Mouse (Mus musculus) limb, embryonic 11.5 days (tissue): Measurements from ENCODE around the gene Ppp4r1. TPM values are rescaled to one million over a fixed set of nuclear protein-coding genes. Genes with fewer than 3 reads are reported as not detected.
A peak's percentile ranks its signal among the peaks of the same experiment; 100 is the strongest.

Experiments
- ATAC-seq: fragments of 200-750 bp; cut with Nextera tagmentation; 2 replicates; pipeline ENCODE4 v1.8.0; 2017; ENCODE audit warnings: low read depth; ENCODE audit not compliant: insufficient number of reproducible peaks, low FRiP score, low TSS enrichment
- DNase-seq: peaks from one replicate; pipeline ENCODE4 v3.0.0-alpha.2; 2015; ENCODE audit warnings: low spot score
- H3K27ac ChIP-seq: fragments of 300-500 bp; sonication (generic); replicated peaks from 2 replicates; pipeline ENCODE4 v1.5.1; 2014; ENCODE audit warnings: low read depth, mild to moderate bottlenecking, low read length
- H3K27me3 ChIP-seq: fragments of 300-500 bp; sonication (generic); 2 replicates; pipeline ENCODE4 v1.6.1; 2014; ENCODE audit warnings: mild to moderate bottlenecking, low read length, mixed read lengths; ENCODE audit not compliant: control insufficient read depth, insufficient read depth
- H3K36me3 ChIP-seq: fragments of 300-500 bp; sonication (generic); 2 replicates; pipeline ENCODE4 v1.6.1; 2014; ENCODE audit warnings: mild to moderate bottlenecking, low read length, moderate library complexity, mixed read lengths; ENCODE audit not compliant: control insufficient read depth, insufficient read depth
- H3K4me1 ChIP-seq: fragments of 300-500 bp; sonication (generic); 2 replicates; pipeline ENCODE4 v1.6.1; 2014; ENCODE audit warnings: low read length, mixed read lengths; ENCODE audit not compliant: control insufficient read depth, insufficient read depth
- H3K4me2 ChIP-seq: fragments of 300-500 bp; sonication (generic); 2 replicates; pipeline ENCODE4 v1.6.1; 2014; ENCODE audit warnings: low read depth, mild to moderate bottlenecking, moderate library complexity; ENCODE audit not compliant: severe bottlenecking
- H3K4me3 ChIP-seq: fragments of 300-500 bp; sonication (generic); 2 replicates; pipeline ENCODE4 v1.5.1; 2014; ENCODE audit warnings: low read depth, low read length
- H3K9ac ChIP-seq: fragments of 300-500 bp; sonication (generic); 2 replicates; pipeline ENCODE4 v1.6.1; 2014; ENCODE audit warnings: mild to moderate bottlenecking, low read length
- H3K9me3 ChIP-seq: fragments of 300-500 bp; sonication (generic); 2 replicates; pipeline ENCODE4 v1.6.1; 2016; ENCODE audit warnings: low read length; ENCODE audit not compliant: control insufficient read depth
- whole genome bisulfite sequencing: fragments of 180-500 bp; shearing (Covaris S2); extraction: QIAGEN DNeasy Blood & Tissue Kit; methylation state at CpG from one replicate; pipeline ENCODE4 v1.1.7; 2014; 5-methylcytosine and 5-hydroxymethylcytosine counted together
- polyA plus RNA-seq: library from polyadenylated mRNA; unstranded; fragments of >200 nt; fragmentation: Nextera tagmentation; extraction: Ambion mirVana; gene quantifications from 2 replicates; pipeline ENCODE4 v1.2.1, GENCODE M21; 2014

Ppp4r1 gene
- polyA plus RNA-seq, 1 experiment from 2014 or later = 62.4 TPM

DNA sequence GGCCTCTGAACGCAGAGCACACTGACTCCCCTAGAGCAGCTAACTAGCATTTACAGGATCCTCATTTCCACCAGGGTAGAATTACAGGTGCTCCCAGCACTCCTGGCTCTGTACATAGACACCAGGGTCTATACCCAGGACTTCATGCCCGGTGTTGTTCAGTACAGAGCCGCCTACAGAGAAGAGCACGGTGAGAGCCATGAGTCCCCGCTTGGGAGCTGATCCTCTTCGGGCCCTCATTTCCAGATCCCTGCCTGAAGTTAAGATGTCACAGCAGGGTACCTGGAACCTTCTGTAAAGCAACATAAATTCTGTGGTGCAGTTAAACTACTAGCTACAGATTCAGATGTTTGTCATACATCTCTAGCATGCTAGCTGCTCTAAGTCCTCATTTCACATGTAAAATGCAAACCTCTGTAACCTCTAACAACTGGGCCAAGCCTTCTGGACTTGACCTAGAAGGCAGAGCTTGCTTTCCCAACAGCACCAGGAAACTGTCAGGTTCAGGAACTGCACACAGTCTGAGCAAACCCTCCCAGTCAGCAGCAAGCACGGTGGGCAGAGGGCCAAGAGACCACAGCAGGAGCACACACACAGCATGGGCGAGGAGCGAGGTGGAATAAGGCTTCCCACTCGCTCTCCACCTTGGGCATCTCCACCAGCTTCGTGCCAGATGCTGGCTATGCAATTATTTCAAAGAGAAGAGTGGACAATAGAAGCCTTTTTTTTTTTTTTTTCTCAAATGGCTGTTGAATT lies 65.5 kb downstream of the Ppp4r1 start:
- Histone ChIP-seq H3K9ac (no peak overlapping the region), H3K27ac (no peak overlapping the region), H3K4me1 (no peaks in the 10 kb centered on the region), H3K36me3 (peaks cover 13% of the 10 kb centered on the region), H3K9me3 (no peaks in the 10 kb centered on the region), H3K27me3 (no peaks in the 10 kb centered on the region), H3K4me2 (no peak overlapping the region), H3K4me3 (no peak overlapping the region)
- 89% methylated on average over 11 of the region's 11 CpGs for whole genome bisulfite sequencing
- no peak for ATAC-seq
- no peak for DNase-seq

DNA sequence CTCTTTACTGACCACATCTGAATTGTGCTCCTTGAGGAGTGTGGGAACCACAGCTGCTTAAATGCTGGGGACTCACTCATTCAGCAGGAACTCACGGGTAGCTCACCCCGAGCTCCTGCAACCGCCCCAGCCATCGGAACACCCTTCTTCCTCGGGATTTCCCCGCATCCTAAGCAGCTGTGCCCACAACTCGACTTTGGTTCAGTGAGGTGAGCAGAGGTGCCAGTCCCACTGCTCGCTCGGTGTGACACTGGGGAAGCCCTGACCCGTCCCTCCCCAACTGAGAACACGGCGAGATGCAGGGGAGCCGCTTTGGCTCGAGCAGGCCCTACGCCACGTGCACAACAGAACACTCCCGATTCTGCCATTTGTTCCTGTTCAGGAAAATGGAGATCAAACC lies 68.1 kb downstream of the Ppp4r1 start:
- ATAC-seq (no peak), DNase-seq (no peak)
- Histone ChIP-seq H3K9me3 (no peaks in the 10 kb centered on the region), H3K36me3 (peaks cover 11% of the 10 kb centered on the region; the same call in 1 of the 2 replicates), H3K9ac (no peak overlapping the region), H3K4me3 (no peak overlapping the region), H3K27ac (no peak overlapping the region), H3K27me3 (no peaks in the 10 kb centered on the region), H3K4me2 (no peak overlapping the region), H3K4me1 (no peaks in the 10 kb centered on the region)
- WGBS = 92% methylated on average over 17 of the region's 17 CpGs

DNA sequence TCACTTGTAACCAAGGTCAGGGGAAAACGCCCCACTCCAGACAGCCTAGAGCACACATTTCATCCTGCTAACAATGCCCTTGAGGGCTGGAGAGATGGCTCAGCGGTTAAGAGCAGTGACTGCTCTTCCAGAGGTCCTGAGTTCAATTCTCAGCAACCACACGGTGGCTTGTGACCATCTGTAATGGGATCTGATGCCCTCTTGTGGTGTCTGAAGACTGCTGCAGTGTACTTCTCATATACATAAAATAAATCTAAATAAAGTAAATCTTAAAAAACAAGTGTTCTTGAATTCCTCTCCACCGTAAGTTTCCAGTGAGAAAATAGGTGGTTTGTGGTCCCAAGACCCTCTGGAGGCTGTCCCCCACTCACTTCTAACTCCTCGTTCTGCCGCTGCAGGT lies 69.4 kb downstream of the Ppp4r1 start:
- Histone ChIP-seq H3K27me3 (no peaks in the 10 kb centered on the region), H3K4me1 (no peaks in the 10 kb centered on the region)
- no peak for ATAC-seq

DNA sequence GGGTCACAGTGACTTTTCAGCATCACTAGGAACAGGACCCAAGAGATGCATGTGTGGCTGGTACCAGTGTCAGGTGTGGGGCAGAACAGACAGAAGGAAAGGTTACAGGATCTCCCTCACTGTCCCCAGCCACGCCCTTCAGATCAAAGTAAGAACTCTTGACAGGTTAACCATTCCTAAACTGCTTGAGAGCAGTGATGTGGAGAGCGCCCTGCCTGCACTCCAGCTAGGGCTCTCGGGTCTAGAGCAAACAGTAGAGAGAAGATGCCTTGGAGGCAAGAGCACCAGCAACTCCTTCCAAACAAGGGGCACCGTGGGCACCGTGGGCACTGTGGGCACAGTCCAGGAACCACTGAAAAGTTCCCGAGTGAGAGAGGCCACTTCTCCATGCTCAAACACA lies 71.0 kb downstream of the Ppp4r1 start:
- no peak for ATAC-seq
- H3K4me2 ChIP-seq = no peak overlapping the region
- H3K4me1 ChIP-seq = no peaks in the 10 kb centered on the region
- no peak overlapping the region for H3K4me3 ChIP-seq
- no peaks in the 10 kb centered on the region for H3K9me3 ChIP-seq
- no peak overlapping the region; the same call in 1 of the 2 replicates for H3K9ac ChIP-seq
- DNase-seq = no peak
- WGBS = 90% methylated on average over 6 of the region's 6 CpGs
- no peak overlapping the region for H3K27ac ChIP-seq
- peaks cover 19% of the 10 kb centered on the region; the same call in 1 of the 2 replicates for H3K36me3 ChIP-seq
- H3K27me3 ChIP-seq = no peaks in the 10 kb centered on the region

More for the DNA sequence above, 69.4 kb downstream of the Ppp4r1 start:
- H3K9me3 ChIP-seq = no peaks in the 10 kb centered on the region
- H3K9ac ChIP-seq = no peak overlapping the region
- H3K27ac ChIP-seq = no peak overlapping the region
- WGBS = 89% methylated on average over 6 of the region's 6 CpGs
- H3K4me3 ChIP-seq = no peak overlapping the region
- H3K4me2 ChIP-seq = no peak overlapping the region
- peaks cover 16% of the 10 kb centered on the region; the same call in 1 of the 2 replicates for H3K36me3 ChIP-seq
- no peak for DNase-seq

DNA sequence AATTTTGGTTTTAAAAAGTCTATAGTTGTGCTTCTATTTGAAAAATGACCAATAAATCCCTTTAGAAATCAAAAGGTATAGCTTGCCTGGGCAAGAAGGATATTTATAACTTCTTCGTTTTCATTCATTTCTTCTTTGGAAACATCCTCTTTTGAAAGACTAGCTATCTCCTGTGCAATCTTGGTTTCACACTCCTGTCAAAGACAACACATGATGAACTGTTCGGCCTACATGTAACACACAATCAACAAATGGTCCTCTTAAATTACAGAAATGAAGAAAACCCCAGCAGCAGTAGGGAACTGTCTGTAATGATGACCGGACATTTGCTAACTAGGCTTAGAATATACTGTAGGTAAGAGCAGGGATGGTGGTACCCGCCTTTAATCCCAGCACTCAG lies 71.6 kb downstream of the Ppp4r1 start:
- Histone ChIP-seq H3K9ac (no peak overlapping the region), H3K36me3 (peaks cover 19% of the 10 kb centered on the region; the same call in 1 of the 2 replicates), H3K4me2 (no peak overlapping the region), H3K4me1 (no peaks in the 10 kb centered on the region), H3K27me3 (no peaks in the 10 kb centered on the region), H3K9me3 (no peaks in the 10 kb centered on the region), H3K27ac (no peak overlapping the region), H3K4me3 (no peak overlapping the region)
- DNase-seq = no peak
- WGBS = 92% methylated on average over 4 of the region's 4 CpGs
- ATAC-seq = no peak

DNA sequence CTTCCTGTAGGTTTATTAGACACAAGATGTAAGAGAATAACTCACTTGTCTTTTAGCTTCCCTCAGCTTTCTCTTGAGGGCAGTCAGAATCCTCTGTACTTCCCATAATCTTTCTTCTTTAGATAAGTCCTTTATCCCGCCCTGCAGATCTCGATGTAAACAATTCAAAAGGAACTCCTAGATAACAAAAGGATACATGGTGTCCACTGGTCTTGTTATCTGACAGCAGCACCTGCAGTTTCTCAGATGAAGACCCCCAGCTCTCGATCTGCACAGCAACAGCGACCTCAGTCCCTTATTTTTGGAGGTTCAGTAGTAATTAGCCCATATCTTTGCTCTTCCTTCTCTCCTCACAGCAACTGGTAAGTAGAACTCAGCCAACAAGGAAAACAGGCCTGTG lies 75.2 kb downstream of the Ppp4r1 start:
- Histone ChIP-seq H3K4me2 (no peak overlapping the region), H3K27ac (no peak overlapping the region), H3K27me3 (no peaks in the 10 kb centered on the region), H3K9ac (no peak overlapping the region), H3K36me3 (peaks cover 9% of the 10 kb centered on the region; the same call in 1 of the 2 replicates), H3K4me1 (no peaks in the 10 kb centered on the region), H3K9me3 (no peaks in the 10 kb centered on the region), H3K4me3 (no peak overlapping the region)
- ATAC-seq = no peak
- no peak for DNase-seq
- 83% methylated on average over 4 of the region's 4 CpGs for WGBS

DNA sequence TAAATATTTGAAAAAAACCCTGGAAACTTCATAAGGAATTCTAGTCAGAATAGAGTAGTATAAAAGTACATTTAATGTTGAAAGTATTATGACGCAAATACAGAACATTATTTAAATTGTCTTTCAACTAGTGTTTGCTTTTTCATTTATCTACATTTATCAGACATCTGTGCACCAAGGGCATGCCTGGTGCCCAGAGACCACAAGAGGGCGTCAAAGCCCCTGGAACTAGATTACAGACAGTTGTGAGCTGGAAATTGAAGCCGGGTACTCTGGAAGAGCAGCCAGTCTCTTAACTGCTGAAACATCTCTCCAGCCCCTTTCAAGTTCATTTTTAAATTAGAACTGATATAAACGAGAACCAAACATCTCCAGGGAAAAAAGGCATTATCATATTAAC lies 80.2 kb downstream of the Ppp4r1 start:
- Histone ChIP-seq H3K4me2 (no peak overlapping the region), H3K36me3 (peaks cover 4% of the 10 kb centered on the region; the same call in 1 of the 2 replicates), H3K4me1 (no peaks in the 10 kb centered on the region), H3K27ac (no peak overlapping the region), H3K9me3 (no peaks in the 10 kb centered on the region), H3K27me3 (no peaks in the 10 kb centered on the region), H3K4me3 (no peak overlapping the region), H3K9ac (no peak overlapping the region)
- 60% methylated on average over 4 of the region's 4 CpGs for WGBS
- peak; percentile 54 for DNase-seq
- no peak for ATAC-seq

DNA sequence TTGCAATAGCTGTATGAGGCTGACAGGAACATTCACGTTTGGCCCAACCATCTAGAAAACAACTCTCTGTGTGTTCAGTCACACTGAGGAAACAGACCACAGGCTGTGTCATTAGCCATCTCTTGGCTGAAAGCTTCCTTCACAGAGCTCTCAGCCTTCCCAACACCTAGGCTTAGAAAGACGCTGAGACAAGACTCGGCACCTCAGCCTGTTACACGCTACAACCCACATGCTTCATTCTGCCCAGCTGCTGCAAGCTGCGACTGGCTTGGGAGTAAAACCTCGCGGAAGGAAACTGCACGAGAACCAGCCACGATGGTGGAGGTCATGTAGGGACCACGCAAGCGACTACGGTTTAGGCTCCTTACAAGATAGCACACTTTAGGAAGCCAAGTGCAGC lies 81.5 kb downstream of the Ppp4r1 start:
- H3K36me3 ChIP-seq = peaks cover 4% of the 10 kb centered on the region; the same call in 1 of the 2 replicates
- H3K27me3 ChIP-seq = no peaks in the 10 kb centered on the region
- 94% methylated on average over 12 of the region's 12 CpGs for WGBS
- no peak overlapping the region for H3K4me3 ChIP-seq
- no peak for DNase-seq
- H3K27ac ChIP-seq = no peak overlapping the region
- H3K9me3 ChIP-seq = no peaks in the 10 kb centered on the region
- H3K9ac ChIP-seq = no peak overlapping the region
- no peak for ATAC-seq
- no peak overlapping the region for H3K4me2 ChIP-seq
- no peaks in the 10 kb centered on the region for H3K4me1 ChIP-seq
